Mouse (Mus musculus): ENCODE data around the gene Pgs1. TPM values are rescaled to one million over a fixed set of nuclear protein-coding genes. Genes with fewer than 3 reads are reported as not detected.

Pgs1 gene
- polyA plus RNA-seq, 1 experiment = 65.8 TPM

GRCm38 (mm10) chr11:117987032-117987451, 950 bp downstream of the Pgs1 start:
- peaks cover 53% of the 10 kb centered on the region for H3K79me2 ChIP-seq (ENCODE audit: control insufficient read depth, insufficient read depth)
- peak overlapping the region; percentile 92 for H3K4me3 ChIP-seq (ENCODE audit: insufficient read depth, poor library complexity, severe bottlenecking)
- no peaks in the 10 kb centered on the region for H3K27me3 ChIP-seq (ENCODE audit: control insufficient read depth, insufficient read depth, insufficient read length)
- peaks cover 44% of the 10 kb centered on the region for H3K79me3 ChIP-seq (ENCODE audit: low read depth)
- TF ChIP-seq CEBPB (IDR thresholded peaks at IDR 0.05; ENCODE audit: low read depth) (peak; percentile 34), USF1 (IDR thresholded peaks at IDR 0.05; ENCODE audit: low read depth) (no peak)
- H3ac ChIP-seq (ENCODE audit: control insufficient read depth, insufficient read length, low read depth) = peak overlapping the region; percentile 96
- H3K36me3 ChIP-seq (ENCODE audit: control insufficient read depth, insufficient read depth) = no peaks in the 10 kb centered on the region

GRCm38 (mm10) chr11:117987968-117988367, 1.9 kb downstream of the Pgs1 start:
- peak overlapping the region; percentile 55 for H3ac ChIP-seq (ENCODE audit: control insufficient read depth, insufficient read length, low read depth)
- TF ChIP-seq USF1 (IDR thresholded peaks at IDR 0.05; ENCODE audit: low read depth) = peak; percentile 85
- TF ChIP-seq CTCF (IDR thresholded peaks at IDR 0.05; ENCODE audit: control insufficient read depth, insufficient read depth, insufficient read length) = no peak
- peaks cover 53% of the 10 kb centered on the region for H3K79me3 ChIP-seq (ENCODE audit: low read depth)
- peak overlapping the region; percentile 92 for H3K4me3 ChIP-seq (ENCODE audit: insufficient read depth, poor library complexity, severe bottlenecking)
- H3K27me3 ChIP-seq (ENCODE audit: control insufficient read depth, insufficient read depth, insufficient read length) = no peaks in the 10 kb centered on the region
- peaks cover 62% of the 10 kb centered on the region for H3K79me2 ChIP-seq (ENCODE audit: control insufficient read depth, insufficient read depth)
- H3K36me3 ChIP-seq (ENCODE audit: control insufficient read depth, insufficient read depth) = no peaks in the 10 kb centered on the region

GRCm38 (mm10) chr11:117989241-117989640, 3.1 kb downstream of the Pgs1 start:
- Histone ChIP-seq H3K79me3 (ENCODE audit: low read depth) (peaks cover 66% of the 10 kb centered on the region), H3K27me3 (ENCODE audit: control insufficient read depth, insufficient read depth, insufficient read length) (no peaks in the 10 kb centered on the region), H3ac (ENCODE audit: control insufficient read depth, insufficient read length, low read depth) (no peak overlapping the region), H3K36me3 (ENCODE audit: control insufficient read depth, insufficient read depth) (no peaks in the 10 kb centered on the region), H3K4me3 (ENCODE audit: insufficient read depth, poor library complexity, severe bottlenecking) (no peak overlapping the region), H3K79me2 (ENCODE audit: control insufficient read depth, insufficient read depth) (peaks cover 75% of the 10 kb centered on the region)
- TF ChIP-seq FOSL1 (IDR thresholded peaks at IDR 0.05; ENCODE audit: insufficient read depth, low read length, poor library complexity, severe bottlenecking) (no peak), MYOD1 (IDR thresholded peaks at IDR 0.05; ENCODE audit: control insufficient read depth, insufficient read length, low read depth) (peak; percentile 78), MAX (IDR thresholded peaks at IDR 0.05) (peak; percentile 41)

- H3K79me2 ChIP-seq (ENCODE audit: control insufficient read depth, insufficient read depth) = peaks cover 82% of the 10 kb centered on the region
- no peak overlapping the region for H3ac ChIP-seq (ENCODE audit: control insufficient read depth, insufficient read length, low read depth)
- H3K27me3 ChIP-seq (ENCODE audit: control insufficient read depth, insufficient read depth, insufficient read length) = no peaks in the 10 kb centered on the region
- H3K4me3 ChIP-seq (ENCODE audit: insufficient read depth, poor library complexity, severe bottlenecking) = no peak overlapping the region
- no peaks in the 10 kb centered on the region for H3K36me3 ChIP-seq (ENCODE audit: control insufficient read depth, insufficient read depth)
- TF ChIP-seq MYOG (IDR thresholded peaks at IDR 0.05; ENCODE audit: control insufficient read depth, extremely low read depth, insufficient read length) = no peak
- peak; percentile 43 for TF ChIP-seq MYOD1 (IDR thresholded peaks at IDR 0.05; ENCODE audit: control insufficient read depth, insufficient read length, low read depth)
- no peak for TF ChIP-seq CTCF (IDR thresholded peaks at IDR 0.05; ENCODE audit: control insufficient read depth, insufficient read depth, insufficient read length)
- peak; percentile 57 for TF ChIP-seq MAX (IDR thresholded peaks at IDR 0.05)
- peaks cover 73% of the 10 kb centered on the region for H3K79me3 ChIP-seq (ENCODE audit: low read depth)
Observed at GRCm38 (mm10) chr11:117989926-117990325, 3.8 kb downstream of the Pgs1 start.

GRCm38 (mm10) chr11:117991502-117992470, 5.7 kb downstream of the Pgs1 start:
- H3K79me3 ChIP-seq (ENCODE audit: low read depth) = peaks cover 92% of the 10 kb centered on the region
- no peaks in the 10 kb centered on the region for H3K27me3 ChIP-seq (ENCODE audit: control insufficient read depth, insufficient read depth, insufficient read length)
- peaks cover 2% of the 10 kb centered on the region for H3K36me3 ChIP-seq (ENCODE audit: control insufficient read depth, insufficient read depth)
- TF ChIP-seq FOSL1 (IDR thresholded peaks at IDR 0.05; ENCODE audit: insufficient read depth, low read length, poor library complexity, severe bottlenecking) (no peak), CEBPB (IDR thresholded peaks at IDR 0.05; ENCODE audit: low read depth) (peak; percentile 89)
- peaks cover 99% of the 10 kb centered on the region for H3K79me2 ChIP-seq (ENCODE audit: control insufficient read depth, insufficient read depth)
- no peak overlapping the region for H3K4me3 ChIP-seq (ENCODE audit: insufficient read depth, poor library complexity, severe bottlenecking)
- peak overlapping the region; percentile 10 for H3ac ChIP-seq (ENCODE audit: control insufficient read depth, insufficient read length, low read depth)

GRCm38 (mm10) chr11:117993190-117994175, 7.4 kb downstream of the Pgs1 start:
- Histone ChIP-seq H3K79me3 (ENCODE audit: low read depth) (peaks cover 91% of the 10 kb centered on the region), H3K79me2 (ENCODE audit: control insufficient read depth, insufficient read depth) (peaks cover 99% of the 10 kb centered on the region), H3K27me3 (ENCODE audit: control insufficient read depth, insufficient read depth, insufficient read length) (no peaks in the 10 kb centered on the region), H3ac (ENCODE audit: control insufficient read depth, insufficient read length, low read depth) (no peak overlapping the region), H3K4me3 (ENCODE audit: insufficient read depth, poor library complexity, severe bottlenecking) (no peak overlapping the region), H3K36me3 (ENCODE audit: control insufficient read depth, insufficient read depth) (peaks cover 17% of the 10 kb centered on the region)
- TF ChIP-seq MYOD1 (IDR thresholded peaks at IDR 0.05; ENCODE audit: control insufficient read depth, insufficient read length, low read depth) (no peak), MYOG (IDR thresholded peaks at IDR 0.05; ENCODE audit: control insufficient read depth, extremely low read depth, insufficient read length) (no peak), CEBPB (IDR thresholded peaks at IDR 0.05; ENCODE audit: low read depth) (no peak)

Measured in C2C12 (cell line).